Mouse (Mus musculus) left cerebral cortex, adult 2 months (tissue): ENCODE results near the gene Stambp. TPM values are rescaled to one million over a fixed set of nuclear protein-coding genes. Genes with fewer than 3 reads are reported as not detected.
"Not testable (repeated sequence)": the region's sequence is repeated elsewhere in the genome, so short reads cannot be mapped to it uniquely, and the experiment has no call there.

ENCODE experiments used
- DNase-seq, 2 experiments: peaks; one replicate each; pipeline ENCODE4 v3.0.0; 2021 to 2022; ENCODE audit warnings: low spot score in 2 of 2, mixed read lengths in 1 of 2; ENCODE audit errors: extremely low spot score in 1 of 2
- H3K27ac ChIP-seq: fragments of 200-600 bp; 2 replicates; pipeline ENCODE4 v1.8.1; 2022
- H3K4me3 ChIP-seq: fragments of 200-600 bp; 2 replicates; pipeline ENCODE4 v1.8.1; 2022
- CTCF ChIP-seq: fragments of 200-600 bp; IDR thresholded peaks from 2 replicates; pipeline ENCODE4 v1.8.1; 2022; ENCODE audit warnings: antibody characterized with exemption, mild to moderate bottlenecking, moderate library complexity
- intact Hi-C: fragments of 180-260 bp; cut with DNase I; formaldehyde crosslinking; loops from one replicate; pipeline ENCODE4 v1.15.1; 2025
- total RNA-seq, 2 experiments: library from RNA; stranded (reverse); gene quantifications; 2 replicates each; pipeline ENCODE4 v1.2.3; 2021

The Stambp gene
- total RNA-seq, 2 experiments from 2014 or later, result 30.2 to 30.6 TPM

GRCm38 (mm10) chr6:83592051-83592450 is 19.5 kb upstream of the Stambp start:
- Histone ChIP-seq H3K4me3 (no peak overlapping the region), H3K27ac (no peak overlapping the region)
- no peak for TF ChIP-seq CTCF
- intact Hi-C loops, result no loop called here
- DNase-seq, result no peak

- intact Hi-C loops, result no loop called here
- TF ChIP-seq CTCF, result no peak
Observed at GRCm38 (mm10) chr6:83590301-83590700, 17.8 kb upstream of the Stambp start.

GRCm38 (mm10) chr6:83587191-83587590 is 14.7 kb upstream of the Stambp start:
- H3K4me3 ChIP-seq, H3K27ac ChIP-seq, intact Hi-C loops, DNase-seq: not testable (repeated sequence)

More at GRCm38 (mm10) chr6:83590301-83590700, 17.8 kb upstream of the Stambp start:
- no peak overlapping the region for H3K27ac ChIP-seq
- no peak overlapping the region for H3K4me3 ChIP-seq
- no peak for DNase-seq

- DNase-seq, H3K27ac ChIP-seq, H3K4me3 ChIP-seq, intact Hi-C loops: not testable (repeated sequence)
Observed at GRCm38 (mm10) chr6:83585328-83585727, 12.8 kb upstream of the Stambp start.

- intact Hi-C loops, result loop anchor here (1.0 kb wide), 2 partner anchors 33 to 90 kb away; no protein-coding TSS in a partner anchor
- TF ChIP-seq CTCF, result no peak
- DNase-seq, result no peak
- Histone ChIP-seq H3K27ac (no peak overlapping the region), H3K4me3 (no peak overlapping the region)
Observed at GRCm38 (mm10) chr6:83583591-83583990, 11.1 kb upstream of the Stambp start.

- no peak overlapping the region for H3K4me3 ChIP-seq
- intact Hi-C loops, result loop anchor here (1.0 kb wide), 2 partner anchors 33 to 90 kb away; no protein-coding TSS in a partner anchor
- peak; percentile 38 to 39 for DNase-seq
- peak; percentile 82 for TF ChIP-seq CTCF
- H3K27ac ChIP-seq, result no peak overlapping the region
Observed at GRCm38 (mm10) chr6:83582938-83583270, 10.4 kb upstream of the Stambp start.

GRCm38 (mm10) chr6:83582135-83582937 is 9.8 kb upstream of the Stambp start:
- no peak for TF ChIP-seq CTCF
- intact Hi-C loops, result no loop called here
- no peak for DNase-seq

GRCm38 (mm10) chr6:83577534-83577933 is 5.0 kb upstream of the Stambp start:
- intact Hi-C loops, result no loop called here
- no peak overlapping the region for H3K4me3 ChIP-seq
- no peak overlapping the region for H3K27ac ChIP-seq
- no peak for TF ChIP-seq CTCF
- DNase-seq, result no peak

More at GRCm38 (mm10) chr6:83582135-83582937, 9.8 kb upstream of the Stambp start:
- no peak overlapping the region for H3K27ac ChIP-seq
- no peak overlapping the region for H3K4me3 ChIP-seq

- DNase-seq, result no peak
- H3K4me3 ChIP-seq, result no peak overlapping the region
- TF ChIP-seq CTCF, result no peak
- intact Hi-C loops, result no loop called here
- no peak overlapping the region for H3K27ac ChIP-seq
Observed at GRCm38 (mm10) chr6:83575609-83576008, 3.1 kb upstream of the Stambp start.

- Histone ChIP-seq H3K4me3 (peak overlapping the region; percentile 51), H3K27ac (peak overlapping the region; percentile 84)
- intact Hi-C loops, result no loop called here
- no peak; the same call in 1 of the 2 replicates for TF ChIP-seq CTCF
- DNase-seq, result peak; percentile 85 to 87
Observed at GRCm38 (mm10) chr6:83571840-83572667, 475 bp downstream of the Stambp start.

GRCm38 (mm10) chr6:83568901-83569862 is 3.3 kb downstream of the Stambp start:
- H3K4me3 ChIP-seq, result no peak overlapping the region
- intact Hi-C loops, result loop anchor here (5.0 kb wide), 1 partner anchor 212 kb away; no protein-coding TSS in a partner anchor
- no peak overlapping the region for H3K27ac ChIP-seq
- peak in 1 of 2 experiments; percentile 31 for DNase-seq
- peak; percentile 50 for TF ChIP-seq CTCF
